Mouse (Mus musculus) neural tube, embryonic 11.5 days (tissue): ENCODE measurements around the gene Git2. TPM values are rescaled to one million over a fixed set of nuclear protein-coding genes. Genes with fewer than 3 reads are reported as not detected.

Experiments
- ATAC-seq: fragments of 200-750 bp; cut with Nextera tagmentation; 2 replicates; pipeline ENCODE4 v1.8.0; 2017; ENCODE audit warnings: moderate number of reproducible peaks, mild to moderate bottlenecking, moderate TSS enrichment, moderate library complexity; ENCODE audit not compliant: insufficient read depth, low FRiP score, low TSS enrichment
- DNase-seq: peaks from one replicate; pipeline ENCODE4 v3.0.0-alpha.2; 2015; ENCODE audit warnings: low spot score
- H3K27ac ChIP-seq: fragments of 300-500 bp; sonication (generic); 2 replicates; pipeline ENCODE4 v1.5.1; 2014; ENCODE audit warnings: low read depth, mild to moderate bottlenecking, low read length
- H3K27me3 ChIP-seq: fragments of 300-500 bp; sonication (generic); 2 replicates; pipeline ENCODE4 v1.6.1; 2014; ENCODE audit warnings: mild to moderate bottlenecking, low read length, mixed read lengths; ENCODE audit not compliant: control insufficient read depth, insufficient read depth
- H3K36me3 ChIP-seq: fragments of 300-500 bp; sonication (generic); 2 replicates; pipeline ENCODE4 v1.6.1; 2014; ENCODE audit warnings: mild to moderate bottlenecking, low read length, moderate library complexity, mixed read lengths; ENCODE audit not compliant: control insufficient read depth, insufficient read depth
- H3K4me1 ChIP-seq: fragments of 300-500 bp; sonication (generic); 2 replicates; pipeline ENCODE4 v1.6.1; 2014; ENCODE audit warnings: low read length, mixed read lengths; ENCODE audit not compliant: control insufficient read depth, insufficient read depth
- H3K4me2 ChIP-seq: fragments of 300-500 bp; sonication (generic); 2 replicates; pipeline ENCODE4 v1.6.1; 2014; ENCODE audit warnings: low read depth, mild to moderate bottlenecking, moderate library complexity
- H3K4me3 ChIP-seq: fragments of 300-500 bp; sonication (generic); 2 replicates; pipeline ENCODE4 v1.5.1; 2014; ENCODE audit warnings: low read depth, low read length
- H3K9ac ChIP-seq: fragments of 300-500 bp; sonication (generic); 2 replicates; pipeline ENCODE4 v1.6.1; 2014; ENCODE audit warnings: mild to moderate bottlenecking, low read length
- H3K9me3 ChIP-seq: fragments of 300-500 bp; sonication (generic); 2 replicates; pipeline ENCODE4 v1.6.1; 2016; ENCODE audit warnings: low read length; ENCODE audit not compliant: control insufficient read depth
- WGBS: fragments of 180-500 bp; shearing (Covaris S2); extraction: QIAGEN DNeasy Blood & Tissue Kit; methylation state at CpG from one replicate; pipeline ENCODE4 v1.1.7; 2014; 5-methylcytosine and 5-hydroxymethylcytosine counted together
- polyA plus RNA-seq: library from polyadenylated mRNA; unstranded; fragments of >200 nt; fragmentation: Nextera tagmentation; extraction: Ambion mirVana; gene quantifications from 2 replicates; pipeline ENCODE4 v1.2.1, GENCODE M21; 2014

Gene Git2
- polyA plus RNA-seq, 1 experiment from 2014 or later, result 35.1 TPM

DNA sequence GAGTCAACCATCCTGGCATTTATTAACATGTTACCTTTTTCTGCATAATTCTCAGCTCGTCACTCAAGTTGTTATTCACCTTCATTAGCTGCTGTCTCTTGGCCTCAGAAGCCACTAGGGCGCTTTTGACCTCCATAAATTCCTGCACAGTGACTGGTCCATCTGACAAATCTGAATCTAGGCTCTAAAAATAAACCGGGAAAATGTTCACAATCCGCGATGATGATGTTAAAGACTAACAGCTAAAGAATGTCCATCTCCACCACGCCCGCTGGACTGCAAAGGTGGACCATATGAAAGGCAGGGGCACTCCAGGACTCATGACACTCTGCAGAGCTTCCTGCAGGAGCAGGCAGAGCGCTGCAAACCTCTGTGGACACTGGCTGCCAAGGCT lies 31.6 kb downstream of the Git2 start:
- DNase-seq (no peak), ATAC-seq (no peak)
- WGBS, result 95% methylated on average over 8 of the region's 8 CpGs
- Histone ChIP-seq H3K27me3 (no peaks in the 10 kb centered on the region), H3K9me3 (no peaks in the 10 kb centered on the region), H3K4me3 (no peak overlapping the region), H3K4me1 (no peaks in the 10 kb centered on the region), H3K36me3 (peaks cover 6% of the 10 kb centered on the region; the same call in 1 of the 2 replicates), H3K27ac (no peak overlapping the region), H3K9ac (no peak overlapping the region; the same call in 1 of the 2 replicates), H3K4me2 (no peak overlapping the region)

DNA sequence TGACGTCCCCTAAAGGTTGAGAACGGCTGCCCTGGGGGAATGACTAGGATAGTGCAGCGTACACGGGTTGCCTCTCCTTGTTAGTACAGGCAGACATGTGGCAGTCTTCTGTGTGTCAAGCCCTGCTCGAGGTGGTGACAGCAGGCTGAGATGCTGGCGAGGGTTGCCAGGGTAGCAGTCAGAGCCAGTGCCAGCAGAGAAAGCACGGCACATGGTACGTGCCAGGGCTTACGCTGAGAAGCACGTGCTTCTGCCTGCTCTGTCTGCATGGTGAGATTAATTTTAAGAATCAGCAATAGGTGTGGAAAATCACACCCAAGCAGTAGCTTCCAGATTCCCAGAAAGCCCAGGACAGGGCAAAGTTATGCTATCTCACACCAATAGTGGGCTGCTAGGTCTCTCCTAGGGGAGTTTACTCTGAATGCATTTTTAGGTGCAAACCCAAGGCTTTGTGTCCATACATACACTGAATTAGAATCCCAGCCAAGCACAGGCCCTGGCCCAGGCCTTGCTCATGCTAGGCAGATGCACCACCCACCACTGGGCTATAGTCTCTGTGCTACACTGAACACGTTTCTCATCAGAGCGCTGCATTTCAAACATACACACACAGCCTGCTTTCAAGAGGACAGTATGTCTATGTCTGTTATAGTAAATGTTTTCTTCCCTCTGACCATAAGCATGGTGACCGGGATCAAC lies 32.2 kb downstream of the Git2 start:
- Histone ChIP-seq H3K4me3 (no peak overlapping the region), H3K4me2 (no peak overlapping the region), H3K27ac (no peak overlapping the region), H3K27me3 (no peaks in the 10 kb centered on the region), H3K9ac (no peak overlapping the region), H3K36me3 (peaks cover 6% of the 10 kb centered on the region; the same call in 1 of the 2 replicates), H3K9me3 (no peaks in the 10 kb centered on the region), H3K4me1 (no peaks in the 10 kb centered on the region)
- 93% methylated on average over 13 of the region's 13 CpGs for WGBS
- DNase-seq (no peak), ATAC-seq (no peak)

DNA sequence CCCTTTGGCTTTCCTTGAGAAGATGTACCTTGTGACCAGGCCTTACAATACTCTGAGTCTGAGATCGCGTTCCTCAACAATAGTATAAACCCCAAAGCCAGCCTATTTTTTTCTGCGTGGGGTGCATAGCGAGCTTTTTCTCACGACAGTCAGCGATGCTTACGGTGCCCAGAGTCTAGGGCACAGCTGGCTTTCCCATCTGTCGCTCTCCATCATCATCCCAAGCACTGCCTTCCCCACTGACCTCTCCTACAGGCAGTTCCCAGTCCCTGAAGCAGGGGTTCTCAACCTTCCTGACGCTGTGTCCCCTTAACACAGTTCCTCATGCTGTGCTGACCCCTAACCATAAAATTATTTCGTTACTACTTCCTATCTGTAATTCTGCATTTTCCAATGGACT lies 32.7 kb downstream of the Git2 start:
- H3K9me3 ChIP-seq, result no peaks in the 10 kb centered on the region
- peaks cover 7% of the 10 kb centered on the region for H3K36me3 ChIP-seq
- H3K4me2 ChIP-seq, result no peak overlapping the region
- WGBS, result 81% methylated on average over 10 of the region's 10 CpGs
- H3K27me3 ChIP-seq, result no peaks in the 10 kb centered on the region
- no peaks in the 10 kb centered on the region for H3K4me1 ChIP-seq
- no peak overlapping the region for H3K4me3 ChIP-seq
- DNase-seq (no peak), ATAC-seq (no peak)
- no peak overlapping the region for H3K9ac ChIP-seq
- H3K27ac ChIP-seq, result no peak overlapping the region

DNA sequence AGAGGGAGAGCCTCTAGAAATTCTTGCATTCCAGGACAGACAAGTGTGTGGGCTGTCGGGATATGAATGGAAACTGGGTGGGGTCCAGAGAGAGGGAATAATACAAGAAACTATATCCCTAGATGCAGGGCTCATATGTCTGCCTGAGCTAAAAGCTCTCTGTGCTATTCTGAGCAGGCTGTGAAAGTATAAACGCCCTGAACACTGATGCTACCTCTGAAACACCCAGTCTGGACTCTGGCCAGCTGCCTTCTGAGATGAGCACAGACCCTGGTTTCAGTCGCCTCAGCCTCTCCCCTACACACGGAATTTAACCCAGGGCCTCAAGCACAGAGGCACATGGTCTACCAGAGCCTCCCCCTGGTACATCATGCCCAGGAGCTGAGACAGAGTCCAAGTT lies 34.7 kb downstream of the Git2 start:
- no peaks in the 10 kb centered on the region for H3K4me1 ChIP-seq
- H3K4me3 ChIP-seq, result no peak overlapping the region
- DNase-seq (no peak), ATAC-seq (no peak)
- 84% methylated on average over 4 of the region's 4 CpGs for WGBS
- no peak overlapping the region for H3K4me2 ChIP-seq
- H3K9me3 ChIP-seq, result no peaks in the 10 kb centered on the region
- H3K27me3 ChIP-seq, result no peaks in the 10 kb centered on the region
- H3K27ac ChIP-seq, result no peak overlapping the region
- peaks cover 16% of the 10 kb centered on the region for H3K36me3 ChIP-seq
- no peak overlapping the region for H3K9ac ChIP-seq

DNA sequence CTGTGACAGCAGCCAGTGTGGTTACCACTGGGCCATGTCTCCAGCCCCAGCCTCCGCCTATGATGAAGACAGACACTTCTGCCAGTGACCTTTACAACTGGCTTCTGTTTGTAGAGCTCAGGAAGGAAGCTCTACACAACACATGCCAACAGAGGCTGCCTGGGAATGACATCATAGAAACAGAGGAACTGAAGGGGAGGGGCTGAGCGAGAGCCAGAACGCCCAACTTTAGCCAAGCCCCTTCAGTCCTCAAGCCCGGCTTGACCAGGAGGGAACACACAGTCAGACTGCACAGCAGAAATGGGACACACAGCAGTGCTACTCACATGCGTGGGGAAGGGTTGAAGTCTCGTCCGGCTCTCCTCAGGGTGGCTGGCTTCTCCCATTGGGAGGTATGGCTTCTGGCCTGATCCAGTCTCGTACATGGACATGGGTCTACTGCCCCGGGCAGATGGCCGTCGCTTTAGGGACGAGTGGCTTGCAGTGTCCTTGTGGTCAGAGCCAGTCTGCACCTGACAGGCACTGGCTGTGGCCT lies 36.5 kb downstream of the Git2 start:
- H3K36me3 ChIP-seq, result peaks cover 12% of the 10 kb centered on the region
- H3K9ac ChIP-seq, result no peak overlapping the region
- no peaks in the 10 kb centered on the region for H3K4me1 ChIP-seq
- ATAC-seq, result no peak
- H3K4me2 ChIP-seq, result no peak overlapping the region
- no peak for DNase-seq
- 87% methylated on average over 12 of the region's 12 CpGs for WGBS
- H3K27ac ChIP-seq, result no peak overlapping the region
- H3K27me3 ChIP-seq, result no peaks in the 10 kb centered on the region
- no peak overlapping the region for H3K4me3 ChIP-seq
- H3K9me3 ChIP-seq, result no peaks in the 10 kb centered on the region

DNA sequence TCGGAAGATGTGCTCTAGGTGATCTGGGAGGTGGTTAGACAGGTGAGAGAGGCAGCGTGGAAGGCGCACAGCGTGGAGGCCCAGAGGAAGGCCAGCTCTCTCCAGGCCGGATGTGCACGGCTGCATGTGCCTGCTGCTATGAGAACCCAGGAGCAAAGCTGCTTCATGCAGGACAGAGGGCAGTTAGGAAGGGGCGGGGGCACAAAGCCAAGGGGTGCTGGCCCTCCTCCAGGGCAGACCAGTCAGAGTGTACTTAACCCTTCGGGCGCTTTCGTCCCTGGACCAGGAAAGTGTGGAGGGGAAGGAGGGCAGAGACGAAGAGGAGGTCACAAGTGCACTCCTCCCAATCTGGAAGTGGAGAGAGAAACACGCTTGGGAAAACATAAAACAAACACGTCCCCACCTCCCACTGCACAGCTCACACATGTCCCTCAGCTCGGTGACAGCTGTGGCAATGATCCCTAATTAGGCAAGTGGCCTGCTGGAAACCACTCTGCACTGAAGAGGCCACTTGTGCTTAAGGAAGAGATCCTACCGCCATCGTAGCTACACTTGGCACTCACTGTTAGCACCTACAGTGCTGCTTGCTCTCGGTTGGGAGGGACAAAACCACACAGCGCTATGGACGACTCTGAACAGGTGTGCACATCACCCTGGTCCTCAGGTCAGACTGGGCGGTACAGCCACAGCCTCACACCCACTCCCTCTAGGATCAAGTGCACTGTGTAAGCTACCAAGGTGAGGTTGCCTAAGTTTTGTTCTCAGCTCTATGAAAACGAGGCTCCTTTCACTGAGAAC lies 38.0 kb downstream of the Git2 start:
- 85% methylated on average over 21 of the region's 21 CpGs for WGBS
- H3K27ac ChIP-seq, result no peak overlapping the region
- no peak overlapping the region for H3K4me2 ChIP-seq
- ATAC-seq (no peak), DNase-seq (no peak)
- no peaks in the 10 kb centered on the region for H3K27me3 ChIP-seq
- H3K4me1 ChIP-seq, result no peaks in the 10 kb centered on the region
- H3K9me3 ChIP-seq, result no peaks in the 10 kb centered on the region
- H3K9ac ChIP-seq, result no peak overlapping the region
- H3K36me3 ChIP-seq, result peaks cover 15% of the 10 kb centered on the region
- no peak overlapping the region for H3K4me3 ChIP-seq

DNA sequence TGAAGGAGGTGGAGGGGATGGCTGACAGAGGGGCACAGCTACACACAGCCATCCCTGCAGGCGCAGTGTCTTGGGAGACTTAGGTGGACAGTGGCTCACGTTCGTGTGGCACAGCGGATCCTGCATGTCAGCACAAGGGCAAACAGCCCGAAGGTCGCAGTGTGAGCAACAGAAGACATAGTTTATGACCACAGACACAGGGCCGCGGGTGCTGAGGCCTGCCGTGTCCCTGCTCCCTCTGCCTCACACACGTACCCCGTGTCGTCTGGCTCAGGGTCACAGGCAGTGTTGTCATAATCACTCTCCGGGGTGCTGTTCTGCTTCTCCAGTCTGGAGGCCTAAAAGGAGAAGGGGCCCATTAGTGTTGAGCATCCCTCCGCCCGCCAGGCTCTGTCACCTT lies 41.7 kb downstream of the Git2 start:
- DNase-seq (no peak), ATAC-seq (no peak)
- Histone ChIP-seq H3K36me3 (peaks cover 20% of the 10 kb centered on the region), H3K4me3 (no peak overlapping the region), H3K4me2 (no peak overlapping the region), H3K9ac (no peak overlapping the region), H3K9me3 (no peaks in the 10 kb centered on the region), H3K27ac (no peak overlapping the region), H3K4me1 (no peaks in the 10 kb centered on the region), H3K27me3 (no peaks in the 10 kb centered on the region)
- 90% methylated on average over 15 of the region's 15 CpGs for WGBS

DNA sequence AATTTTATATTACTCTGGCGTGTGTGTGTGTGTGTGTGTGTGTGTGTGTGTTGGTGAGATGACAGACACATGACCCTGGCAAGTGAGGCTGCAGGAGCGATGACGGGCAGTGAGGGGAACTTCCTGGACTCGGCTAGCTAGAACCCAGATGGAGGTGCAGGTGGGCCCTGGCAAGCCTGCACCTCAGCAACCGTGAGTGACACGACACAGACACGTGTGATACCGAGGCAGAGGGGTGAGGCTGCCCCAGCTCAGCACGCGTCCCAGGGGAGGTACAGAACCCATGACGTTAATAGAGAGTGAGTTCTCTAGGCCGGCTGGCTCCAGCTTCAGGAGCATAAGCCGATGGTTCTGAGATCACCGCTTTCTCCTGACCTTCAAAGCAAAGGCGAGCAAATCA lies 43.3 kb downstream of the Git2 start:
- DNase-seq, result no peak
- Histone ChIP-seq H3K4me2 (no peak overlapping the region), H3K9ac (no peak overlapping the region), H3K27ac (no peak overlapping the region), H3K4me3 (no peak overlapping the region), H3K27me3 (no peaks in the 10 kb centered on the region), H3K9me3 (no peaks in the 10 kb centered on the region), H3K36me3 (peaks cover 22% of the 10 kb centered on the region), H3K4me1 (no peaks in the 10 kb centered on the region)
- WGBS, result 93% methylated on average over 15 of the region's 15 CpGs
- no peak for ATAC-seq

DNA sequence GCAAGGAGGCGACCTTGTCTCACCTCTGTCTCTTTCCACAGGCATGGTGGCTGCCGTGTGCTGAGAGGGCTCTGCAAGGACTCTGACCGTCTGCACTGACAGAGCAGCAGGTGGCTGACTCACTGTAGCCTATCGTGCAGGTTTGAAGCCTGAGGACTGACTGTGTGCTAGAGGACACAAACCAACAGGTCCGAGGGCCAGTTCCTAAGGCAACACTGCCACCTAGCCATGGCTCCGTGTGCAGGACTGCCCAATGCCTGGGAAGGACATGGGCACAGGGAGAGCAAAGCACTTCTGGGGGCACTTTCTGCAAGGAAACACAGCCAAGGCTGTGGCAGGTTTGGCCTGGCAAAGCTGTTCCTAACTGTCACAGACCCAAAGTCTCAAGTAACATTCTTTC lies 43.8 kb downstream of the Git2 start:
- H3K36me3 ChIP-seq, result peaks cover 19% of the 10 kb centered on the region
- DNase-seq (no peak), ATAC-seq (no peak)
- H3K27me3 ChIP-seq, result no peaks in the 10 kb centered on the region
- H3K4me2 ChIP-seq, result no peak overlapping the region
- no peaks in the 10 kb centered on the region for H3K4me1 ChIP-seq
- H3K27ac ChIP-seq, result no peak overlapping the region
- 73% methylated on average over 6 of the region's 6 CpGs for WGBS
- H3K9ac ChIP-seq, result no peak overlapping the region
- H3K9me3 ChIP-seq, result no peaks in the 10 kb centered on the region
- no peak overlapping the region for H3K4me3 ChIP-seq
